Mouse (Mus musculus) heart, postnatal 4 days (tissue): ENCODE measurements around the gene Gm11361. TPM values are rescaled to one million over a fixed set of nuclear protein-coding genes. Genes with fewer than 3 reads are reported as not detected.
A peak's percentile ranks its signal among the peaks of the same experiment; 100 is the strongest.

ENCODE experiments used
- DNase-seq: peaks from one replicate; pipeline ENCODE4 v3.0.0; 2021
- total RNA-seq, 2 experiments: library from RNA; stranded (reverse); gene quantifications; 2 replicates each; pipeline ENCODE4 v1.2.3; 2021

The Gm11361 gene
- 100 to 1,000 TPM; 106 to 110 TPM for total RNA-seq

DNA sequence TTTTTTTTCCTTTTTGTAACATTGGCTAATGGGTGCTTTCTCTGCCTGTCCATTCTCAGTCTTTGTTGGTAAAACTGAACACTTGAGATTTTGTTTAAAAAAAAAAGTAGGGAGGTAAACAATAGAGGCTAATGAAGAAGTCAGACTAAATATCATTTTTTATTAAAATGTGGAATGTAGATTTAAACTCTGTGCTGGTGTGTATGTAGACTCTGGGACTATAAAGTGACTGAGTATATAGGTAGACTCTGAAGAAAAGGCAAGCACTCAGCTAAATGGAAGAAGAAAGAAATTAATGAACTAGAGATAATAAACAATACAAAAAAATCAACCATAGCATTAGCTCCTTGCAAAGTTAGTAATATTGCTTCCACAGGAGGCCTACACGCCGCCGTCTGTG, at the start of gene Gm11361:
Gene Gm11361, plus strand, starts transcription at position 301 of the 400 bp plus-strand sequence.
- DNase-seq: no peak

- DNase-seq: peak; percentile 5
Measured at GRCm38 (mm10) chr13:28264399-28264798, 7.1 kb downstream of the Gm11361 start.

GRCm38 (mm10) chr13:28287368-28287767, 30.0 kb downstream of the Gm11361 start:
- DNase-seq: no peak

DNA sequence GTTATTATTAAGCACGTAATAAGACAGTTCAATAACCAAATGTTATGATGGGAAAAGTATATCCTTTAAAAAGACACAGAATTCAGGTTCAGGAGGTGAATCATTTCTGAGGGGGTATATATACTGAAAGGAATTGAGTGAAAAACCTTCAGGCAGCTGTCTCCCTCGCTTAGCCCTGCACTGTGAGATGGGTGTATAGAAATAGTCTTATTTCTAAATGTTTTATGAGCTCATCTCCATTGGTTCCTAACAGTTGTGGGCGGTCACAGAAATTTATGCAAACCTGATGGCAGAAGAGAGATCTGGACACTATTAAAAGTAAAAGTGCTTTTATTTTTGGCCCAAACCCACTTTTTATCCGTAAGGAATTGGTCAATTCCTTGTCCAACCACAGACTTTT, 36.9 kb downstream of the Gm11361 start:
- no peak for DNase-seq

DNA sequence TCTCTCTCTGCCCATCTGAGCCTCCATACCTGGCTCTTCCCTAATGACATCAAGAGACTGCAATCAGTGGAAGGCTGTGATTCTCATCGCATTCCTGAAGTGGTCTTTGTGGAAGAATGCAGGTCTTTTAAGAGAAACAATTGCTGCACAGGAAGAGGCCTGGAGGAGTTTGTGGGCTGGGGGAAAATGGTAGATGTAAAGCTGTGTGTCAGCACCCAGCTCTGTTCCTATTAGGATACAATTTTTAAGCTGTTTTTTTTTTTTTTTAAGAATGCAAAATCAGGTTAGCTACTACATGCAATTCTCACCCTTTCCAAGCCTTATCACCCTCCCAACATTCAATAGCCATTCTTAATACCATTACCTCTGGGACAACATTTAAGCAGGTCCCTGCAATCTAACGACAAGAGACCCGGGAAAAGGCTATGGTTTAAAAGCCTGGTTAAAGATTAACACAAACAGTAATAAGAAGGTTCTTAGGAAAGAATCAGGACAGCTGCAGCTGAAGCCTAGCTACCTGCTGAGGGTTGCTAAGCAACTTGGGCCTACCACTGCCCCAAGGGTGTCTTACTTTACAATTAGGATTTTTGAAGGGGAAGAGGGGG, 37.5 kb downstream of the Gm11361 start:
- no peak for DNase-seq

DNA sequence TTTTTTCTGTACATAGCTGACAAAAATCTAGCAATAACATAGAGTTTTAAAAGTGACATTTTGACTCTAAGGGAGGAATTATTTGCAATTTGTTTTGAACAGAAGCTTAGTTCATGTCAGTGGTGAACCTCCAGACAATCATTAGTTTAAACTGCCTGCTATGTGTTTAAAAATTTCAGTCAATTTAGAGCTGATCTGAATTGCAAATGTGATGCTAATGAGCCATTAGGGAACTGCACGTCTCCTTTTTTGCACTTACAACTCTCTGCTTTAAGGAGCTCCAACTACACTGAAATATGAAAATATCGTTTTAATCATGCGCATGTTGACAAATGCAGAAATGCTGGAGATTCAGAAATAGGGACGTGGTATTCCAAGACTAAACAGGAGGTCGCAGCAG, 38.2 kb downstream of the Gm11361 start:
- no peak for DNase-seq

DNA sequence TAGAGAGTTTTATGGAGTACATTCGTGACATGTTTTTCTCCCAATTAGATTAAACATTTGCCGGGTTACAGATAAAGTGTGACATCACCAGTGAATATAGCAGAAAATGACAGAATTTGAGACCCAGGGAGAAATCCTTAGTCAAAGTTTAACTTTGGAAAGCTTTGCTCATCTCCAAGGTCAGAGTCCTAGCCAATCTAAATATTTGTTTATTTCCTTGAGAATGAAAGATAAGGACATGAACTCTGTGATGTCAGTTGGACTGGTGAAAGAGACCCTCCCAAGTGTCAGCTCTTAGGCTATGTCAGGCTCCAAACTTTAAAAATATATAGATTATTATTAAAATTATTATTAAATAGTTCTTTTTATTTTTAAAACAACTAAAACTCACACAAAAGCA, 39.8 kb downstream of the Gm11361 start:
- no peak for DNase-seq

GRCm38 (mm10) chr13:28297577-28297976, 40.2 kb downstream of the Gm11361 start:
- peak; percentile 28 for DNase-seq

Other genes with a start within 250 kb of the Gm11361 start
- not detected for gene Prl4a1, start 241.3 kb upstream of the Gm11361 start, total RNA-seq
- not detected for gene Prl5a1, start 115.0 kb upstream of the Gm11361 start, total RNA-seq